Mouse (Mus musculus) MEL (cell line): ENCODE results near the gene Ar.

Experiments used
- E2F4 ChIP-seq: IDR thresholded peaks from 2 replicates; pipeline ENCODE4 v1.6.1; 2011; ENCODE audit warnings: low read depth, low read length, improper control_type of control experiment, borderline replicate concordance
- RCOR1 ChIP-seq: IDR thresholded peaks from 2 replicates; pipeline ENCODE4 v1.6.1; 2012; ENCODE audit warnings: low read depth, mild to moderate bottlenecking, inconsistent platforms, low read length, improper control_type of control experiment
- SMC3 ChIP-seq: IDR thresholded peaks from 2 replicates; pipeline ENCODE4 v1.6.1; 2011; ENCODE audit warnings: low read depth, low read length, improper control_type of control experiment
- USF1 ChIP-seq: IDR thresholded peaks from 2 replicates; pipeline ENCODE4 v1.6.1; 2014; ENCODE audit warnings: low read depth, mild to moderate bottlenecking, inconsistent platforms, low read length, improper control_type of control experiment, moderate library complexity

- no peak for TF ChIP-seq RCOR1
- no peak for TF ChIP-seq E2F4
- no peak for TF ChIP-seq USF1
- no peak for TF ChIP-seq SMC3
Measured at GRCm38 (mm10) chrX:98216103-98216502, 67.5 kb downstream of the Ar start.
